Mouse (Mus musculus) gonadal fat pad, adult 2 months (tissue): Measurements from ENCODE around the gene Prkg1. TPM values are rescaled to one million over a fixed set of nuclear protein-coding genes. Genes with fewer than 3 reads are reported as not detected.

Experiments used
- DNase-seq: peaks from one replicate; pipeline ENCODE4 v3.0.0-alpha.2; 2012; ENCODE audit warnings: low read depth
- polyA plus RNA-seq: library from polyadenylated mRNA; depleted of rRNA; stranded (reverse); fragments of >200 nt; gene quantifications from 2 replicates; pipeline ENCODE4 v1.2.3, GENCODE M21; 2012

Prkg1 gene
- polyA plus RNA-seq, 1 experiment, result 2.2 TPM

DNA sequence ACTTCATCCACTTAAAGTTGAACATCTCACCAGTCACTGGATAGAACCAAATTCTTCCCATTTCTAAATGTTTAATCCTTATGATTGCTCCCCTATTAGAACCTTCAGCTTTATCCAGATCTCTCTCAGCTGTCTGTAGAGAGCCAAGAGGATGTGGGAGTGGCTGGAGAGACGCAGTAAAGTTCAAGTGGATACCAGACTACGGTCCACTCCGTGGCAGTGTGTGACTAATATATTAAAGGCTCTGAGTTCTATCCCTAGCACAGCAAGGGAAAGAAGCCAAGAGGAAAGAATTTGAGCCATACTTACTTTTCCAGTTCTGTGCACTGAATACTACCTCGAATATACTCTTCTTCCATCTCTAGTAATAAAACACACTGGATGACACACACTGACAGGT, 919.9 kb downstream of the Prkg1 start:
- DNase-seq, result no peak

DNA sequence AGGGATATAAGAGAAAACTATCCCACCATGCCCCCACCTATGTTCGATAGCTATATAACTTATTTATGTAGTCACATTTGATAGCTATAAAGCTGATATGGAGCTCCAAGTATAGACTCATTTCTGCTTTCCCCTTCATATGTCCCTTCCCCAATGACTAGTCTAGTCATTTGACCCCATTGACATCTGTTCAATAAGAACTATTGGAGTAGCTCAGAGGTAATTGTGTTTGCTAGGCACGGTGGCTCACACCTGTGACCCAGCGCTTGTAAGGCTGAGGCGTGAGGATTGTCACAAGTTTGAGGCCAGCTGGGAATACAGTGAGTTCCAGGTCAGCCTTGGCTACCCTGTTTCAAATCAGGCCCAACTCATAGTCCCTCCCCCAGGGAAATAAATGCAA, 921.2 kb downstream of the Prkg1 start:
- no peak for DNase-seq

DNA sequence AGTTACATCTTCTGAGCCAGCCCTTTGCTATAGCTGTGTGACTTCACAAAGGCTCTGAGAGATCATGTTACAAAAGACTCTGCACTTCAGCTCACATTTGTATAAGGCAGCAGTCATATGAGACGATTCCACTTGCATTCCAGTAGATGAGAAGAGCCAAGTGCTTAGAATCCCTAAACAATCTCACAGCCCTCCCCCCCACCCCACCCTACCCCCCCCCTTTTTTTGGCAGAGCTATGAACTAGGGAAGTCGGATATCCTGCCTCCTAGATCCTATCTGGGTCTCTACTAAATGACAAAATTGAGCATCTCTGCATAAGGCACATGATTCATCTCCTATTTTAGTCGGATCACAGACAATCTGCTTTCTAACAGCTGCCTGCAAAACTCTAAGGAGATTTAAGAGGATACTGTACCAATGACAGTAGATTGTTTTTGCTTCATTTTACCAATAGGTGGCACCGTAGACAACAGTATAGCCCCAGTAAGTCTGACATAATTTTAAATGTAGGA, 921.7 kb downstream of the Prkg1 start:
- no peak for DNase-seq

DNA sequence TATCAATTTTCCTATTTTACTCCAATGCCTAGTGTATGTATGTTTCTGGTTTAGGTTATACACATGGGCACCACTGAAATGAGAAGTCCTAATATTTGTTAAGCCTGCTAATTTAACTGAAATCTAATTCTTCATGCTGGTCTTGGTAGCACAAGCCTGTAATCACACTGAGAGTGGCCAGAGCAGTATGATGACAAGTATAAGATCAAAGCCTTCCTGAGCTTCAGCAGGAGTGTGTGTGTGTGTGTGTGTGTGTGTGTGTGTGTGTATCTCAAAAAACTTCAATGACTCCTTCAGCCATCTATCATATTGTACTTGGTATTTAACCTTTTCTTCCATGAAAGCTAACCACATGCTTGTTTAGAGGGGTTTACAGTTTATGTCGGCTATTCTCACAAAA, 922.2 kb downstream of the Prkg1 start:
- DNase-seq, result no peak

DNA sequence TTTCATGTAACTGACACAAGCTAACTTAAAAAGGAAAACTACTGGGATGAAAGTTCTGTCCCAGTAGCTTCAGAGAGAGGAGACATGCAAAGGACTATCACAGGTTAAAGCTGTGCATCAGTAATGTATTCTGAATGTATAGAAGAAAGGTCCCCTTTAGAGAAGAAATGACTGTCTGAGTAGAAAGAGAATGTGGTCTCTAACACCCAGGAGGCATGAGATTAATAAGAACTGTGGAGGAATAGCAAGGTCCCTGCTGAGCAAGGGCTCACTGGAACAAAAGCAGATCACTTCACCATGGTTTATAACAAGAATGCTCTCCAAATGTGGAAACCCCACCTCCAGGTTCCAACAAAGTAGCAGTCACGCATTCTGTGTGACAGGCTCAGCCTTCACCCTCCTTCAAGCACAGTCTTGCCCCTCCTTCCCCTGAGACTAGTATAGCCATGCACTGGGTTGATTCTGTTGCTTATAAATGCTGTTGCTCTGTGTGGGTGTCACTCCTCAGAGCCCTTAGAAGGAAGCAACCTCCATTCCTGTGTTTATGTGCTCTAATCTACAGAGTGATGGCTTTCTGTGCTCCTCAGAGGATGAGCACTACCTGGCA, 931.7 kb downstream of the Prkg1 start:
- DNase-seq, result no peak

DNA sequence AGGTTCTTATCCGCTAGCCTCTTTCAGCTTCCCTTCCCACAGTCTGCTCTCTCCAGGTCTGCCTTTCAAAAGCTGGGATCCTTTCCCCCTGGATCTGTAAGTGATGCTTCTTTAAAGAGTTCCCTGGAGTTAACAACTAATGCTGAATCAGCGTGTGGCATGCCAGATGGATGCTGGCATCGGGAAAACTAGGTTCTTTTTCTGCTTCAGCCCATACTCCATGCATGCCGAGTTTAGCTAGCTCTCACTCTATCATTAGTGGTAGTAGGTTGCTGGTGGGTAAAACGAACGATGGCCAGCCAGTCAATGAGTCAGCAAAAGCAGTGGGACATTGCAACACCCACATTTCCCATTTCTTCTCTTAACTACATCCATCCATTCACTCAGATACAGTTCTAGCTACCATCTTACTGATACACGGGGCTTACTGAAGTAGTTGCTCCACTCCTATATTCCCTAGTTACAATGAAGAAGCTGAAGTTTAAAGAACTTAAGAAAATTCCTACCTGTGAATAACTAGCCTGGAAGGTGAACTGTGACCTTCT, 935.5 kb downstream of the Prkg1 start:
- no peak for DNase-seq

DNA sequence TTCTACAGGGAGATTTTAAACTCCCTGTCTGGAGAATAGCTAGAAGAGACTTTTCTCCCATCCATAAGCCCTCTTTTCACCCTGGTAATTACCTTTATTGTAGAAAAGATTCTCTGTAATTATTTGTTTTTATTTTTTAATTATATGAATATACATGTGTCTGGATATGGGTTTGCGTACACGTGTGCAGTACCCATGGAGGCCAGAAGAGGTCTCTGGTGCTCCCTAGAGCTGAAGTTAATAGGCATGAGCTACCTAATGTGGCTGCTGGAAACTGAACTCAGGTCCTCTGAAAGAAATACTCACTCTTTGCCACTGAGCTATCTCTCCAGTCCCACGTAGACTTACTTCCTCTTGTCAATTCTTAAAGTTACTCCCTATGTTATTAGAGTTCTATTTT, 937.0 kb downstream of the Prkg1 start:
- no peak for DNase-seq

DNA sequence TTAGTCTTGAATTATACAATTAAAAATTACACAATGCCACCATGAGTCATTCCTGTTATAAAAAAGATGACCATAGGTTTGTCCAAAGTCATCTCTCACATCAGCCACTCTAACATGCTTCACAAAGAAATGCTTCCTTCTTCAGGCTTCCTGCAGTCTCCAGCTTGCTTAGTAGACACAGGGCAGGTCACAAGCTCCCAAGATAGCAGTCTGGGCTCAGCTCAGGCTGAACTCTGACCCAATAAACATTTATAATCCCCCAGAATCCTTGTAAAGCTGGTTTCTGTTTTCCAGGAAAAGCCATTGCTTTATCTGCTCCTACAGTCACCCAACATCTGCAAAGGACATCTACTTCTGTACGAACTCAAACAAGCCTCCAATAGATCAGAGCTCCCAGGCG, 938.7 kb downstream of the Prkg1 start:
- no peak for DNase-seq

DNA sequence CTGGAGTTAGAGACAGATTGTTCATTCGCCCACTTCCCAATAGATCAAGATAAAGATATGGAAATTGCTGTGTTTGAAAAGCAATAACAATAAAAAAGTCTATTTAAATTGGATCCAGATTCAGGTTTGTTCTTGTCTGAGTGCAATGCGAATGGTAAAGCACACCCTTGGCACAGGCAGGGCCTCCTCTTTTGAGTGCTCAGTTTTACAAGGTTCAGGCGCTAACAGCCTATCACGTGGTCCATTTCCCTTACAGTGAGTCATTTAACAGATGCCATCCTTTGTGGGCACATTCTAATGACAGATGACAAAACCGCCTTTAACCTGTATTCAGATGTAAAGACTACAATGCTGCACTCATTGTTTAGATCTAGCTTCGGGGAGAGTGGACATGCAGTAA, 949.2 kb downstream of the Prkg1 start:
- no peak for DNase-seq

DNA sequence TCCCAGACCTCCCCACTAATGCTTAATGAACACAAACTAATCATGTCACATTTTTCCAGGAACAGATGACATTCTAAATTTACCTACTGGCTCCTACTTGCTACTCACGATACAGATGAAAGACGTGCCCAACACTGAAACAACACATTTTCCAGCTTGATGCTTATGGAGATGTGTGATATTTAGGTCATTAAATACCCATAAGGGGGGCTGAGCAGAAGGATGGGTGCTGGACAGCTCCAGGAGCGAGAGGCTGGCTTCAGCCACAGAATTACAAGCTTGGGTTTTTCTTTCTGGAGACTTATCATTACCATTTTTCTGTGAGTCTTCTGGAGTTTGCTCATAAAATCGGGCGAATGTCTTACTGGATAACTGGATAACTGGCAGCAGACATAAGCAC, 958.6 kb downstream of the Prkg1 start:
- DNase-seq, result no peak

DNA sequence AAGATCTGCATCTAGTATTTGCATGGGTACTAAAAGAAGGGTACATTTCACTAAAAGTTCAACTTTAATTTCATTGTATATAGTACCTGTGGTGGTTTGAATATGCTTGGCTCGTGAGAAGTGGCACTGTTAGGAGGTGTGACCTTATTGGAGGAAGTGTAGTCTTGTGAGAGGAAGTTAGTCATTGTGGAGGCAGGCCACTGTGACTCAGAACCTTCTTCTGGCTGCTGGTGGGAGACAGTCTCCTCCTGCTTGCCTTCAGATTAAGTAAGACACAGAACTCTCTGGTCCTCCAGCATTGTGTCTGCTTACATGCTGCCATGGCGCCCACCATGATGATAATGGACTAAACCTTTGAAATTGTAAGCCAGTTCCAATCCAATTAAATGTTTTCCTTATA, 984.0 kb downstream of the Prkg1 start:
- DNase-seq, result no peak

DNA sequence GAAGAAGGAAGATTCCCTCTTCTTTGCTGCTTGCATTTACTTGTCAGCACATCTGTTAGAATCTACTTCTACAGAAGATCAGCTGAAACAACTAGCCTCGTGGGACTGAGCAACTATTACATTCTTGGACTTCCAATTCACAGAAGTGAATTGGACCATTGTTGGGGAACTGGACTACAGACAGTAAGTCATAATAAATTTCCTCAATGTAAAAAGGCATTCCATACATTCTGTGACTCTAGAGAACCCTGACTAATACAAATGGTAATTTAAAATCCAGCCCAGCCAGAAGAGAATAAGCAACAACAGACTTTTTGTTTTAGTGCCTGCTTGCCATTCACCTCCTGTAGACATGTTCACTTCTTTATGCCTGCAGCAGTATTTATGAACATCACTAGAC, 996.5 kb downstream of the Prkg1 start:
- no peak for DNase-seq

DNA sequence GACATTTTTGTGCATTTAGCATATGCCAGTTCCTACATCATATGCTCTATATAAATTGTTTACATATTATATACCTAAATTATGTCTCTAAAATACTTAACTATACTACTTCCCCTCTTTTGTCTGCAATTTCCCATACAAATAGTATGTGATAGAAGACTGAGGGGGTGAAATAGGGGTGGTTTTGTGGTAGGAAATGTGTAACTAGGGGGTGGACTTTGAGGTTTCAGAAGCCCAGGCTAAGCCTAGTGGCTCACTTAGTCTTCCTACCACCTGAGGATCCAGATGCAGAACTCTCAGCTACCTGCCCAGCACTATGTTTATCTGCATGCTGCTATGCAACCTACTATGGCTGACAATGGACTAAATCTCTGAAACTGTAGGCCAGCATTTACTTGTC, 1020.4 kb downstream of the Prkg1 start:
- DNase-seq, result no peak

DNA sequence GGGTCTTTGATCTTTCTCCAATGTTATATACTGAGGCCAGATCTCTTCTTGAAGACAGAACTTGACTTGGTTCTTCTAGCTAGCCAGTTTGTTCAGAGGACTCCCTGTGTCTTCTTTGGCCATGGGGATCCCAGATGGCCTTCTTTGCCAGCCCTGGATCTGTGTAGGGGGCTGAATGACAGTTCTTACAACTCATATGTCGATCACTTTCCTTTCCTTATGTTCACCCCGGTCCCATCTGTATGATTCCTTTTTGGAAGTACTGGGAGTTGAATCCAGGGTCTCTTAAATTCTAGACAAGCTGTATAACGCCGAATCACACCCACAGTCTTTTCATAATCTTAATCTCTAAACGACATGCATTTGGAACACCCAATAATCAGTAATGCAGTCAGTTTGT, 1065.7 kb downstream of the Prkg1 start:
- no peak for DNase-seq

DNA sequence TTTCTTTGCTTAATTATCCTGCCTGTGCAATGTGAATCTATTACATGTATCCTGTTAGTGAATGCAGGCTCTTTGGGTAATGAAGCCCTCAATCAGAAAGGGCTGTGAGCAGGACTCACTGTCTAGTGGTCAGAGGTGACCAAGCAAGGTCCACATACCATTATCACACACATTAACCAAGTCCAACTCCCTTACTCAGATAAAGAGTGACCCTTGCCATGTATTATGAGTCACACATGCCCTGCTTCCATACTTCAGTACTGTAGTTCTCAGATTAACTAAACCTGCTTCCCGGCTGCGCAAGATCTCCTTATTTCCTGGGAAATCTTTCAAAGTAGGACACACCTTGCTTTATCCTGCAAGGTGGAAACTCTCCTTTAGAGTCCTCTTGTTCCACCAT, 1073.6 kb downstream of the Prkg1 start:
- DNase-seq, result no peak

DNA sequence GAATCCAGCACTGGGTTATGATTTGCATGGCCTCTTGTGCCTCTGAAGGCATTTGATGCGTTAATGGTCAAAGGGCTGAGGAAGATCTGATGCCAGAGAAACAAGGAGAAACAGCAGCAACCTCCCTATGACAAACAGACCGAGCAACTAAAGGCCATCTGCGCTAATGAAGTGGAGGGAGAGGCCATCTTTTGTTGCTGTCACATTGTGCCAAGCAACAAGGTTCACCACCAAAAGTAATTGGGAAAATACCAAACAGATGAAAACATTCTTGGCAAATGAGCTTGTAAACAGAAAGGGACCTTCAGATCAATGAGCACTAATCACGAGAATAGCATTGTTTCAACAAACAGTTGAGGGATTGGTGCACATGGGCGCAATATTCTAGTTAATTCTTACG, 1074.1 kb downstream of the Prkg1 start:
- DNase-seq, result no peak

DNA sequence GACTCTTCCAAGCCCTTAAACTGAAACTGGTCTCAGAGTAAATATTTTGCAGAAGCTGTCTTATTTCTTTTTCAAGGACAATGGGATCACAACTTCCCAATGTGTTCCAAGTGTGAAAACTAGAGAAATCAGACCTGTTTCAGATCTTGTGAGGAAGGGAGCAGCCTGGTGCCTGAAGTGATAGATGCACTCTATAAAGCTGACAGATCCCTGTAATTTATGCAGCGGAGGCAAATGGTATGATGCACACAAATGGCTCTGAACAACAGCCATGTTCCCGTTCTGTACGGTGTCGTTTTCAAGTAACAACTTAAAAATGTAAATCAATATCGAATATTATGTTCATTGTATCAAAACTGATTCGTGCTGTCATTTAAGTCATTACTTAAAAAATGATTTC, 1076.9 kb downstream of the Prkg1 start:
- DNase-seq, result no peak

DNA sequence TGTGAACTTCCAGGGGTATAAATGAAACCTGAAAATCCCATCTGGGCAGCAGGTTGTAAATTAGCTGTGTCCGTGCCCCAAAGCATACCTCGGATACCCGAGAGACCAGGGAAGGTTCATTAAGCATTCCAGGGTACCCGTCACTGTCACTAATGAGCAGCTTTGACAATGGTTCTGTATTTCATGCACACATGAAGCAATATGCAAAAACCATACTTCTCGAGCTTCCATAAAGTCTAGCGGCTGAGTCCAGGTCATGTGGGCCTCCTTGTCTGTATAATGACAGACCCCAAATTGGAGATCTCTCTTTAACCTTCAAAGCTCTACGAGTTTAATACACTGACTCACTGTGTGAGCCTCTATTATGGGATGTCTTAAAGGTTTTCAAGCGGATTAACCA, 1088.5 kb downstream of the Prkg1 start:
- no peak for DNase-seq

DNA sequence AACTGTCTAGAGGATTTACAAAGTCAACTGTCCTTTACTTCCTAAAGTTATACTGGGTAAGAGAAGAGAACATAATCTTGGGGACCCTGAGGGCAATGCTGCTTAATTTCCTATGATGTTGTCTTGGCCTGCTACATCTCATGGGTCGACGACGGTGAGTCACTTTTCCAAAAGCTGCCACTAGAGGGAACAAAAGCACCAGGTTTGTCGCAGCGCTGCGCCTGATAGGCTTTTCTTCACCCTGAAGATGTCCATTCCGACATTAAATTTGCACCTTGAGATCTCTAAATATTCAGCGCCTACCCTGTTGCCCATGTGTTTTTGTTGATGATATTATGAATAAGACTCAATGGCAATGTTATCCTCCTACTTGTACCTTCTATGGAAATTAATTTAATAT, 1100.6 kb downstream of the Prkg1 start:
- DNase-seq, result no peak

DNA sequence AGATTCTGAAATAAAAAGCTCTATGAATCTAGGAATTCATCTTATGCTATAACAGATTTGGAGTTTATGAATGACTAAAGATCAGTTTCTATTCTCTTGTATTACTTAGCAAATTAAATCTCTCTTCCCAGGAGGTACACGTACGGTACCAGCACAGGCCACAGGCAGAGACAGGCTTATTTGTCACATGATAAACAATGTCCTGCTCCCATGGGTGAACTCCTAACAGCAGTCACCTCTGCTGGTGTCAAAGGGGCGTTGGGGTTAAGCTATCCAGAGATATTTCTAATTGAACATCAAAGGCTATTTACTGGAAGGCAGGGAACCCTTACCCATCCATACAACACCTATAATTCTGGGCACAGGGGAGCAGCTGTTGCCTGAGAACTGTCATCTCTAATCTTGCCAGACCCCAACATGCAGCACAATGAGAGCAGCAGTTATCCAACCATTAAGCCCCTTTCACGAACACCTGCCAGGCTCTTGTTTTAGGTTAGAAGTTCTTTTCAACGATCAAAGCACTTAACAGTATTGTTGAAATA, 1122.1 kb downstream of the Prkg1 start:
- no peak for DNase-seq

DNA sequence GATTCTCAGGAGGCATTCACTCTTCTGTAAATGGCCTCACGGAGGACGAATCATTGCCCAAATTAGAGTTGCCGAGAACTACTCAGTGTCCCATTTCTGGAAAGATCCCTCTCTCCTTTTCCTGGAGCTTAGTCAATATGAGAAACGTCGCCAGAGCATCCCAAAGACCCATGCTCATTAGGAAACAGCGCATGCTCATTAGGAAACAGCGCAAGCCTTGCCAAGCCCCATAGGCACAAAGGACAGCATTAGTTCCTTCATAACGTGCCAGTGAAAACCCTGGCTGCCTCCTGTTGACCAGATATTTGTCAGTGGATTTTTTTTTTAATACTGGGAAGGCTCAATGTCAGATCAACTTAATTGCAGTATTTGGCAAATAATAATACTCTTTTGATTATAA, 1127.4 kb downstream of the Prkg1 start:
- DNase-seq, result no peak

DNA sequence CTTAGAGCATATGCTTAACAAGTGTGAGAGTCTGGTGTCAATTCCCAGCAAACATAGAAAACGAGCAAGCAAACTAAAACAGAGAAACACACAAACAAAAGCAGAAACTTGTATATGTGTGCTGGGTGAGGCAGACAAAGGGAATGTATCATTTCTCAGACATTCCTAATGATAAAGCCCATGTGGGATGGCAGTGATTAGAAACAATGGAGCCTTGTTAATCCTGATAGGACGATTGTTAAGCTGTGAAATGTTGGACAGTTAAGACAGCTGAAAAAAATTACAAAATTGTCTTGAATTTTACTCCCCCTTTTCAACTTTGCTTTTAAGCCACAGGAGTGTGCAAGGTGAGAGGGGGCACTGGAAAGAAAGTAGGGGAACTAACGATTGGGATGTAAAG, 1133.8 kb downstream of the Prkg1 start:
- DNase-seq, result no peak

DNA sequence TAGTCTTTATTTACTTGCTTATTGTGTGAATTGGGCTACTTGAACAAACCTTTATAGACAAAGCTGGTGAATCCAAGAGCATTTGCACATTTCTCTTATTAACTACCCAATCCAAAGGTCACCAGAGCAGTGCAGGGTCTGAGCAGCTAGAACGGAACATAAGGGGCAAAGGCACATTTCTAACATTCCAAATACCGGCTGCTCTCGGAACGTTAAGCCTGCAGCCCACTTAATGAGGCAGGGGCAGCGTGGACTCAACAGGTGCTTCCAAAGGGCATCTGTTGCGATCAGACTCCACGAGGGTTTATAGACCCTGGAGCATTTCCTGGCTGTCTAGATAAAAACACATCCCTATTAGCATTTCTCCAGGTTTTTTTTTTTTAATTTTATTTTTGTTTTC, 1138.8 kb downstream of the Prkg1 start:
- DNase-seq, result no peak

DNA sequence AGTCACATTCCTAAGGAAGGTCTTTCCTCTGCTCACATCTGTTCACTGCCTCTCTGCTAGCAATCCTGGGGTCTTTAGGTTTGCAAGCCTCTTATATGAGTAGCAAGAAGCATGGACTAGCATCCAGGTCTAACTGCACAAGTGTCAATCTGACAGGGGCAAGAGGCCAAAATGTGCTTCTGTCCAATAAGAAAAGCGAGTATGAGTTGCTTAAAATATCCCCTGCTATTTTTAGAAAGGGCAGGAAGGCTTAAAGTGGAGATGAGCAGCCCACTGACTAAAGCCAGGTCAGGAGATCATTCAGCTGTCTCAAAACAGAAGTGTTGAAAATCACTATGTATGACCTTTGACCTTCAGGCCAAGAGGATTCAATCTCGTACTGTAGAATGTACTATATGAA, 1139.4 kb downstream of the Prkg1 start:
- DNase-seq, result no peak
